In the genomic region with DNA sequence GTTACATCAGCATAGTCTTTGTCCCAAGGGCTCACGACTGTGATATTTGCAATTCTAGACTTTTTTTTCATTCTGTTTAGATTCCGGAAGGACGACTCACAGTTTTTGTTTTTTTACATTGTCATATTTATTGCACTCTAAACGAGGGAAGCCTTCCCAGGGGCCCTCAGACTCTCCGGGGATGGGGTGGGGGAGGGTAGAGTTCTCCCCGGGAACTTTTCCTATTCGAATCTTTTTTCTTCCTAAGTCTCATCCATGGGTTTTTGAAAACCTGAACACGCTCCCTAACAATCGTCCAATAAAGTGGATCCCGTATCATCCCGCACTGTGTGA, we compare ENCODE assay signal across 8 mouse cellular contexts.
A peak's percentile ranks its signal among the peaks of the same experiment; 100 is the strongest.
DNase-seq lines count a peak whose midpoint lies in the region; ATAC-seq lines count a peak whose summit lies in the region.
"Had no signal": no experiment of that assay in that cellular context is flagged by ENCODE, and none has a peak within 500 bp of the region (broad histone marks: within the 10 kb centered on the region; RNA-seq: fewer than 3 reads in every experiment).

No protein-coding gene starts in this region.

- peaks cover 48% of the 10 kb centered on the region for H3K27me3 ChIP-seq in kidney, embryonic 14.5 days (ENCODE audit: control insufficient read depth, insufficient read depth, low read length)
- peaks cover 16% of the 10 kb centered on the region for H3K27me3 ChIP-seq in embryonic facial prominence, embryonic 12.5 days
- peaks cover 17% of the 10 kb centered on the region; the same call in 1 of the 2 replicates for H3K27me3 ChIP-seq in limb, embryonic 10.5 days (ENCODE audit: low read depth, poor library complexity, severe bottlenecking)
- peaks cover 35% of the 10 kb centered on the region for H3K27me3 ChIP-seq in neural tube, embryonic 13.5 days

- peak overlapping the region; percentile 5 for H3K4me2 ChIP-seq in kidney, embryonic 14.5 days (replicated peaks; ENCODE audit: low read depth, low read length)
- H3K4me2 ChIP-seq in embryonic facial prominence, embryonic 12.5 days (replicated peaks) = peak overlapping the region; percentile 36
- peak overlapping the region; percentile 23; the same call in 1 of the 2 replicates for H3K4me2 ChIP-seq in neural tube, embryonic 13.5 days

- no peak for ATAC-seq in kidney, embryonic 14.5 days (ENCODE audit: low FRiP score, low TSS enrichment)
- no peak for ATAC-seq in embryonic facial prominence, embryonic 12.5 days (ENCODE audit: insufficient number of reproducible peaks, insufficient read depth, low FRiP score, low TSS enrichment)
- ATAC-seq in neural tube, embryonic 13.5 days (ENCODE audit: low read depth) = no peak
- ATAC-seq in inflammation-experienced regulatory T-cells, adult 6 months = no peak

- peaks cover 18% of the 10 kb centered on the region for H3K4me1 ChIP-seq in kidney, embryonic 14.5 days (ENCODE audit: control insufficient read depth, insufficient read depth, low read length)
- peaks cover 43% of the 10 kb centered on the region for H3K4me1 ChIP-seq in embryonic facial prominence, embryonic 12.5 days
- peaks cover 56% of the 10 kb centered on the region for H3K4me1 ChIP-seq in limb, embryonic 10.5 days
- H3K4me1 ChIP-seq in neural tube, embryonic 13.5 days (replicated peaks) = peaks cover 36% of the 10 kb centered on the region

- no peak for DNase-seq in kidney, postnatal 4 days
- no peak for DNase-seq in limb, embryonic 10.5 days (ENCODE audit: low spot score)
- no peak for DNase-seq in adrenal gland, adult 8-10 months
- DNase-seq: thymus, adult 18-20 months had no signal

- no peak overlapping the region for H3K9ac ChIP-seq in kidney, embryonic 14.5 days (ENCODE audit: low read depth, low read length)
- H3K9ac ChIP-seq in embryonic facial prominence, embryonic 12.5 days = no peak overlapping the region
- H3K9ac ChIP-seq in neural tube, embryonic 13.5 days = no peak overlapping the region

- H3K27ac ChIP-seq in kidney, embryonic 14.5 days (ENCODE audit: low read depth, low read length) = no peak overlapping the region
- no peak overlapping the region for H3K27ac ChIP-seq in embryonic facial prominence, embryonic 12.5 days
- H3K27ac ChIP-seq in limb, embryonic 10.5 days = peak overlapping the region; percentile 19
- H3K27ac ChIP-seq in neural tube, embryonic 13.5 days (replicated peaks) = no peak overlapping the region

- H3K36me3 ChIP-seq in kidney, embryonic 14.5 days (ENCODE audit: control insufficient read depth, insufficient read depth, low read length) = no peaks in the 10 kb centered on the region
- no peaks in the 10 kb centered on the region for H3K36me3 ChIP-seq in embryonic facial prominence, embryonic 12.5 days
- no peaks in the 10 kb centered on the region for H3K36me3 ChIP-seq in limb, embryonic 10.5 days
- no peaks in the 10 kb centered on the region for H3K36me3 ChIP-seq in neural tube, embryonic 13.5 days

- WGBS in kidney, embryonic 14.5 days = 2% methylated on average over 11 of the region's 11 CpGs
- WGBS in embryonic facial prominence, embryonic 12.5 days = 2% methylated on average over 11 of the region's 11 CpGs
- 2% methylated on average over 11 of the region's 11 CpGs for WGBS in limb, embryonic 10.5 days
- WGBS in neural tube, embryonic 13.5 days = 1% methylated on average over 11 of the region's 11 CpGs

- H3K4me3 ChIP-seq in kidney, embryonic 14.5 days (ENCODE audit: low read length) = peak overlapping the region; percentile 2; the same call in 1 of the 2 replicates
- no peak overlapping the region for H3K4me3 ChIP-seq in embryonic facial prominence, embryonic 12.5 days
- H3K4me3 ChIP-seq in limb, embryonic 10.5 days = peak overlapping the region; percentile 38
- no peak overlapping the region for H3K4me3 ChIP-seq in neural tube, embryonic 13.5 days

- 0 out of 2 replicates have a peak, but pooled peaks cover 2% of the 10 kb centered on the region for H3K9me3 ChIP-seq in kidney, embryonic 14.5 days (ENCODE audit: control insufficient read depth, low read length)
- no peaks in the 10 kb centered on the region for H3K9me3 ChIP-seq in embryonic facial prominence, embryonic 12.5 days
- no peaks in the 10 kb centered on the region for H3K9me3 ChIP-seq in limb, embryonic 10.5 days (replicated peaks)
- no peaks in the 10 kb centered on the region for H3K9me3 ChIP-seq in neural tube, embryonic 13.5 days

Comparison
In these comparisons a context has a peak if more than half of its experiments do, and no peak if none do; other contexts are left out.
1. H3K4me3 ChIP-seq: peak in kidney, embryonic 14.5 days (single experiment) and limb, embryonic 10.5 days (single experiment); none in embryonic facial prominence, embryonic 12.5 days (single experiment) and neural tube, embryonic 13.5 days (single experiment).
2. Peak in every context shown above with its lines, with median percentiles within 50 percentile points of each other: H3K4me2 ChIP-seq.